Mouse (Mus musculus): ENCODE data around the gene Sertad3.
"Not testable (repeated sequence)": the region's sequence is repeated elsewhere in the genome, so short reads cannot be mapped to it uniquely, and the experiment has no call there.

Gene Sertad3

GRCm38 (mm10) chr7:27493450-27493849 lies 19.9 kb downstream of the Sertad3 start:
- no peak for DNase-seq

GRCm38 (mm10) chr7:27494659-27495367 lies 21.2 kb downstream of the Sertad3 start:
- DNase-seq = not testable (repeated sequence)

- DNase-seq = no peak
Observed at GRCm38 (mm10) chr7:27499036-27499435, 25.5 kb downstream of the Sertad3 start, which contains the start of gene Prx. Gene Prx (plus strand): TSS chr7:27499324.

- DNase-seq = peak; percentile 45 to 84
Observed at GRCm38 (mm10) chr7:27501620-27502019, 28.1 kb downstream of the Sertad3 start.

- no peak for DNase-seq
Observed at GRCm38 (mm10) chr7:27506765-27507370, 33.3 kb downstream of the Sertad3 start.

GRCm38 (mm10) chr7:27507711-27508647 lies 34.4 kb downstream of the Sertad3 start:
- peak; percentile 99 for DNase-seq

- DNase-seq = peak; percentile 74 to 79
Observed at GRCm38 (mm10) chr7:27508648-27509005, 35.1 kb downstream of the Sertad3 start.

- no peak for DNase-seq
Observed at GRCm38 (mm10) chr7:27510809-27511208, 37.2 kb downstream of the Sertad3 start.

- DNase-seq = no peak
Observed at GRCm38 (mm10) chr7:27514961-27515360, 41.4 kb downstream of the Sertad3 start.

- no peak for DNase-seq
Observed at GRCm38 (mm10) chr7:27518314-27518713, 44.7 kb downstream of the Sertad3 start.

GRCm38 (mm10) chr7:27520104-27520503 lies 46.5 kb downstream of the Sertad3 start:
- DNase-seq = no peak

- no peak for DNase-seq
Observed at GRCm38 (mm10) chr7:27520599-27520998, 47.0 kb downstream of the Sertad3 start.

- no peak for DNase-seq
Observed at GRCm38 (mm10) chr7:27522967-27523366, 49.4 kb downstream of the Sertad3 start, which contains the start of gene Hipk4. Gene Hipk4 (plus strand): TSS chr7:27523267.

GRCm38 (mm10) chr7:27523805-27524204 lies 50.2 kb downstream of the Sertad3 start:
- no peak for DNase-seq

- peak; percentile 80 to 82 for DNase-seq
Observed at GRCm38 (mm10) chr7:27526039-27526827, 52.7 kb downstream of the Sertad3 start.

Measured in kidney, postnatal 25 days (tissue).